Comparison of ENCODE assay signal across 9 mouse cellular contexts in genomic region chr11:116643579-116644224, GRCm38 (mm10). TPM values are rescaled to one million over a fixed set of nuclear protein-coding genes. Genes with fewer than 3 reads are reported as not detected.
DNase-seq lines count a peak whose midpoint lies in the region; ATAC-seq and TF ChIP-seq lines count a peak whose summit lies in the region.
"Had no signal": no experiment of that assay in that cellular context is flagged by ENCODE, and none has a peak within 500 bp of the region (broad histone marks: within the 10 kb centered on the region; RNA-seq: fewer than 3 reads in every experiment).

No protein-coding gene starts in this region.

- peaks cover 8% of the 10 kb centered on the region; the same call in 1 of the 2 replicates for H3K27me3 ChIP-seq in forebrain, embryonic 13.5 days
- 0 out of 2 replicates have a peak, but pooled peaks cover 2% of the 10 kb centered on the region for H3K27me3 ChIP-seq in limb, embryonic 12.5 days

- H3K9ac ChIP-seq in forebrain, embryonic 13.5 days, result peak overlapping the region; percentile 61
- H3K9ac ChIP-seq in limb, embryonic 12.5 days (replicated peaks), result no peak overlapping the region; the same call in 1 of the 2 replicates

- H3K27ac ChIP-seq in gastrocnemius, adult 2 months, result peak overlapping the region; percentile 89
- no peak overlapping the region for H3K27ac ChIP-seq in forebrain, embryonic 13.5 days
- peak overlapping the region; percentile 9; the same call in 1 of the 2 replicates for H3K27ac ChIP-seq in limb, embryonic 12.5 days

- WGBS in forebrain, embryonic 13.5 days, result 6% methylated on average over 19 of the region's 19 CpGs
- 7% methylated on average over 19 of the region's 19 CpGs for WGBS in limb, embryonic 12.5 days

- H3K9me3 ChIP-seq in forebrain, embryonic 13.5 days (replicated peaks), result no peaks in the 10 kb centered on the region
- H3K9me3 ChIP-seq in limb, embryonic 12.5 days, result no peaks in the 10 kb centered on the region

- DNase-seq in gastrocnemius, adult 2 months, result no peak
- no peak for DNase-seq in gastrocnemius, postnatal 4 days (ENCODE audit: low spot score in 2 of 2)
- DNase-seq in MN1 (ENCODE audit: low spot score), result peak; percentile 53
- peak; percentile 68 for DNase-seq in testis, postnatal 14 days (ENCODE audit: low spot score)
- no peak for DNase-seq in spleen, adult 18-20 months
- DNase-seq in right cerebral cortex, adult 18-20 months, result no peak

- peak overlapping the region; percentile 40; the same call in 1 of the 2 replicates for H3K4me3 ChIP-seq in gastrocnemius, adult 2 months
- H3K4me3 ChIP-seq in forebrain, embryonic 13.5 days, result peak overlapping the region; percentile 28
- peak overlapping the region; percentile 18 for H3K4me3 ChIP-seq in limb, embryonic 12.5 days (replicated peaks)
- H3K4me3 ChIP-seq: erythroblast, embryonic 14.5 days had no signal

- H3K4me1 ChIP-seq in forebrain, embryonic 13.5 days, result peaks cover 14% of the 10 kb centered on the region
- peaks cover 53% of the 10 kb centered on the region for H3K4me1 ChIP-seq in limb, embryonic 12.5 days (replicated peaks)

- ATAC-seq in forebrain, embryonic 13.5 days, result peak; percentile 43
- peak; percentile 23; the same call in 1 of the 2 replicates for ATAC-seq in limb, embryonic 12.5 days (ENCODE audit: insufficient number of reproducible peaks, insufficient read depth, low FRiP score, low TSS enrichment, low read depth)

- no peaks in the 10 kb centered on the region for H3K36me3 ChIP-seq in forebrain, embryonic 13.5 days (ENCODE audit: poor library complexity, severe bottlenecking)
- no peaks in the 10 kb centered on the region for H3K36me3 ChIP-seq in limb, embryonic 12.5 days

- peak overlapping the region; percentile 63 for H3K4me2 ChIP-seq in forebrain, embryonic 13.5 days
- peak overlapping the region; percentile 61 for H3K4me2 ChIP-seq in limb, embryonic 12.5 days

- TF ChIP-seq CTCF in gastrocnemius, adult 2 months (IDR thresholded peaks at IDR 0.05), result no peak

- intact Hi-C loops in gastrocnemius, adult 2 months (cut with DNase I), result loop anchor here (1.0 kb wide), 2 partner anchors 28 to 165 kb away; no protein-coding TSS in a partner anchor

RNA-seq across cellular contexts. Expression of gene Prcd, which starts 9.6 kb away (rescaled TPM):
- total RNA-seq in gastrocnemius, adult 2 months (2021), result 1 to 10 TPM in 1 of 2 experiments, not detected in 1; 1.0 TPM
- total RNA-seq in gastrocnemius, postnatal 4 days (2021), result under 1 TPM; 0.86 to 0.91 TPM
- 0.79 and 0.80 TPM in 2 replicates for polyA plus RNA-seq in forebrain, embryonic 13.5 days (2015; fragmentation: Nextera tagmentation; extraction: Ambion mirVana)
- 0.45 and 0.63 TPM in 2 replicates for polyA plus RNA-seq in limb, embryonic 12.5 days (2016; fragmentation: Nextera tagmentation; extraction: Ambion mirVana)
- polyA plus RNA-seq: erythroblast, embryonic 14.5 days had no signal

RNA-seq across cellular contexts. Expression of gene Cygb, which starts 10.4 kb away (rescaled TPM):
- total RNA-seq in gastrocnemius, adult 2 months (2021), result 10 to 100 TPM in 1 of 2 experiments, 1 to 10 TPM in 1; 9.6 to 14.7 TPM
- 10 to 100 TPM; 26.5 to 30.5 TPM for total RNA-seq in gastrocnemius, postnatal 4 days (2021)
- 8.8 and 9.3 TPM in 2 replicates for polyA plus RNA-seq in forebrain, embryonic 13.5 days (2015; fragmentation: Nextera tagmentation; extraction: Ambion mirVana)
- polyA plus RNA-seq in limb, embryonic 12.5 days (2016; fragmentation: Nextera tagmentation; extraction: Ambion mirVana), result 3.1 and 3.6 TPM in 2 replicates

RNA-seq across cellular contexts. Expression of gene Rhbdf2, which starts 16.9 kb away (rescaled TPM):
- 10 to 100 TPM; 11.6 to 14.4 TPM for total RNA-seq in gastrocnemius, adult 2 months (2021)
- 1 to 10 TPM; 7.4 to 9.1 TPM for total RNA-seq in gastrocnemius, postnatal 4 days (2021)
- 0.87 and 0.98 TPM in 2 replicates for polyA plus RNA-seq in forebrain, embryonic 13.5 days (2015; fragmentation: Nextera tagmentation; extraction: Ambion mirVana)
- 4.1 and 5.1 TPM in 2 replicates for polyA plus RNA-seq in limb, embryonic 12.5 days (2016; fragmentation: Nextera tagmentation; extraction: Ambion mirVana)

RNA-seq across cellular contexts. Expression of gene Aanat, which starts 57.5 kb away (rescaled TPM):
- total RNA-seq in gastrocnemius, adult 2 months (2021), result not detected
- not detected for total RNA-seq in gastrocnemius, postnatal 4 days (2021)
- polyA plus RNA-seq in forebrain, embryonic 13.5 days (2015; fragmentation: Nextera tagmentation; extraction: Ambion mirVana), result 0.25 and 0.39 TPM in 2 replicates
- not detected in 2 replicates for polyA plus RNA-seq in limb, embryonic 12.5 days (2016; fragmentation: Nextera tagmentation; extraction: Ambion mirVana)
- polyA plus RNA-seq: erythroblast, embryonic 14.5 days had no signal

Comparison
In these comparisons a context has a peak if more than half of its experiments do, and no peak if none do; other contexts are left out.
1. DNase-seq: peak in MN1 (single experiment) and testis, postnatal 14 days (single experiment); none in gastrocnemius, adult 2 months (single experiment), gastrocnemius, postnatal 4 days (0 of 2), spleen, adult 18-20 months (0 of 2) and right cerebral cortex, adult 18-20 months (single experiment).
2. Peak in every context shown above with its lines, with median percentiles within 50 percentile points of each other: H3K4me3 ChIP-seq.